Comparison of ENCODE assay signal across 15 mouse cellular contexts in genomic region chr11:120209462-120209861, GRCm38 (mm10). TPM values are rescaled to one million over a fixed set of nuclear protein-coding genes. Genes with fewer than 3 reads are reported as not detected.
A peak's percentile ranks its signal among the peaks of the same experiment; 100 is the strongest.
DNase-seq lines count a peak whose midpoint lies in the region; ATAC-seq and TF ChIP-seq lines count a peak whose summit lies in the region.
"Had no signal": no experiment of that assay in that cellular context is flagged by ENCODE, and none has a peak within 500 bp of the region (broad histone marks: within the 10 kb centered on the region; RNA-seq: fewer than 3 reads in every experiment).

No protein-coding gene starts in this region.

- no peak for TF ChIP-seq EP300 in stomach, postnatal 0 days (optimal IDR thresholded peaks at IDR 0.05)

- no peak overlapping the region for H3K4me3 ChIP-seq in kidney, embryonic 14.5 days (ENCODE audit: low read length)
- H3K4me3 ChIP-seq in stomach, embryonic 15.5 days (replicated peaks): no peak overlapping the region
- no peak overlapping the region for H3K4me3 ChIP-seq in stomach, postnatal 0 days (ENCODE audit: low read depth, low read length)
- H3K4me3 ChIP-seq: heart, embryonic 13.5 days; hindbrain, embryonic 13.5 days; liver, embryonic 13.5 days; neural tube, embryonic 12.5 days had no signal

- H3K36me3 ChIP-seq in kidney, embryonic 14.5 days (ENCODE audit: control insufficient read depth, insufficient read depth, low read length): no peaks in the 10 kb centered on the region
- no peaks in the 10 kb centered on the region for H3K36me3 ChIP-seq in stomach, embryonic 15.5 days
- H3K36me3 ChIP-seq in stomach, postnatal 0 days (ENCODE audit: control insufficient read depth, insufficient read depth, low read length): no peaks in the 10 kb centered on the region
- H3K36me3 ChIP-seq: hindbrain, embryonic 13.5 days; liver, embryonic 13.5 days; neural tube, embryonic 12.5 days had no signal

- 53% methylated on average over 8 of the region's 8 CpGs for WGBS in kidney, embryonic 14.5 days
- WGBS in stomach, embryonic 15.5 days: 51% methylated on average over 8 of the region's 8 CpGs
- WGBS in stomach, postnatal 0 days: 58% methylated on average over 8 of the region's 8 CpGs

- H3K27me3 ChIP-seq in kidney, embryonic 14.5 days (ENCODE audit: control insufficient read depth, insufficient read depth, low read length): no peaks in the 10 kb centered on the region
- no peaks in the 10 kb centered on the region for H3K27me3 ChIP-seq in stomach, embryonic 15.5 days (replicated peaks)
- H3K27me3 ChIP-seq in stomach, postnatal 0 days (ENCODE audit: control insufficient read depth, insufficient read depth, low read length): no peaks in the 10 kb centered on the region
- H3K27me3 ChIP-seq: heart, embryonic 13.5 days; hindbrain, embryonic 13.5 days; neural tube, embryonic 12.5 days had no signal

- H3K4me1 ChIP-seq in kidney, embryonic 14.5 days (ENCODE audit: control insufficient read depth, insufficient read depth, low read length): peaks cover 29% of the 10 kb centered on the region; the same call in 1 of the 2 replicates
- H3K4me1 ChIP-seq in stomach, embryonic 15.5 days: peaks cover 26% of the 10 kb centered on the region
- H3K4me1 ChIP-seq in stomach, postnatal 0 days (replicated peaks; ENCODE audit: control insufficient read depth, insufficient read depth): no peaks in the 10 kb centered on the region; the same call in 1 of the 2 replicates
- H3K4me1 ChIP-seq: neural tube, embryonic 12.5 days had no signal

- no peak; the same call in 1 of the 2 replicates for ATAC-seq in kidney, embryonic 14.5 days (ENCODE audit: low FRiP score, low TSS enrichment)
- no peak for ATAC-seq in stomach, embryonic 15.5 days (ENCODE audit: insufficient read depth, low FRiP score, low read depth)
- no peak for ATAC-seq in stomach, postnatal 0 days (ENCODE audit: low FRiP score, low TSS enrichment)
- peak; percentile 88 for ATAC-seq in granulocyte monocyte progenitor cell, adult 5-6 weeks (replicated peaks; ENCODE audit: poor library complexity, severe bottlenecking)
- ATAC-seq: forebrain, embryonic 14.5 days had no signal

- no peak overlapping the region for H3K4me2 ChIP-seq in kidney, embryonic 14.5 days (replicated peaks; ENCODE audit: low read depth, low read length)
- no peak overlapping the region for H3K4me2 ChIP-seq in stomach, embryonic 15.5 days
- H3K4me2 ChIP-seq in stomach, postnatal 0 days (replicated peaks; ENCODE audit: low read depth): no peak overlapping the region
- H3K4me2 ChIP-seq: heart, embryonic 13.5 days; hindbrain, embryonic 13.5 days; liver, embryonic 13.5 days; neural tube, embryonic 12.5 days had no signal

- no peak for TF ChIP-seq CTCF in stomach, postnatal 0 days (IDR thresholded peaks at IDR 0.05; ENCODE audit: low read depth)

- no peaks in the 10 kb centered on the region for H3K9me3 ChIP-seq in kidney, embryonic 14.5 days (ENCODE audit: control insufficient read depth, low read length)
- H3K9me3 ChIP-seq in stomach, embryonic 15.5 days: 0 out of 2 replicates have a peak, but pooled peaks cover 5% of the 10 kb centered on the region
- H3K9me3 ChIP-seq in stomach, postnatal 0 days (ENCODE audit: control insufficient read depth, low read length): no peaks in the 10 kb centered on the region
- H3K9me3 ChIP-seq: liver, embryonic 13.5 days; neural tube, embryonic 12.5 days had no signal

- H3K27ac ChIP-seq in kidney, embryonic 14.5 days (ENCODE audit: low read depth, low read length): peak overlapping the region; percentile 65; the same call in 1 of the 2 replicates
- H3K27ac ChIP-seq in stomach, embryonic 15.5 days: peak overlapping the region; percentile 21; the same call in 1 of the 2 replicates
- H3K27ac ChIP-seq in stomach, postnatal 0 days (replicated peaks): no peak overlapping the region
- H3K27ac ChIP-seq: heart, embryonic 13.5 days; hindbrain, embryonic 13.5 days; liver, embryonic 13.5 days; neural tube, embryonic 12.5 days had no signal

- H3K9ac ChIP-seq in kidney, embryonic 14.5 days (ENCODE audit: low read depth, low read length): no peak overlapping the region
- no peak overlapping the region for H3K9ac ChIP-seq in stomach, embryonic 15.5 days
- no peak overlapping the region for H3K9ac ChIP-seq in stomach, postnatal 0 days (ENCODE audit: low read length)
- H3K9ac ChIP-seq: heart, embryonic 13.5 days; hindbrain, embryonic 13.5 days; liver, embryonic 13.5 days; neural tube, embryonic 12.5 days had no signal

- DNase-seq in kidney, adult 11 months: no peak
- DNase-seq in stomach, postnatal 0 days (ENCODE audit: low spot score): no peak
- no peak for DNase-seq in embryo, embryonic 10 days (ENCODE audit: low spot score)
- no peak for DNase-seq in cerebellum, postnatal 14 days
- DNase-seq in cerebellum, adult 11 months: no peak
- DNase-seq: gastrocnemius, postnatal 25 days; liver, embryonic 13.5 days; right cerebral cortex, postnatal 25 days had no signal

RNA-seq across cellular contexts. Expression of gene Bahcc1, which starts 23.3 kb away (rescaled TPM):
- polyA plus RNA-seq in kidney, embryonic 14.5 days (2014; fragmentation: Nextera tagmentation; extraction: Ambion mirVana): 20.3 and 27.2 TPM in 2 replicates
- 7.2 and 7.9 TPM in 2 replicates for polyA plus RNA-seq in stomach, embryonic 15.5 days (2015; fragmentation: Nextera tagmentation; extraction: Ambion mirVana)
- 2.7 and 2.9 TPM in 2 replicates for polyA plus RNA-seq in stomach, postnatal 0 days (2015; fragmentation: Nextera tagmentation; extraction: Ambion mirVana)
- 22.5 and 22.9 TPM in 2 replicates for total RNA-seq in granulocyte monocyte progenitor cell, adult 5-6 weeks (2014; fragmentation: Nextera tagmentation)
- total RNA-seq in granulocyte monocyte progenitor cell, adult 5-6 weeks (2017): 4.7 and 5.9 TPM in 2 replicates

RNA-seq across cellular contexts. Expression of gene Slc38a10, which starts 58.3 kb away (rescaled TPM):
- polyA plus RNA-seq in kidney, embryonic 14.5 days (2014; fragmentation: Nextera tagmentation; extraction: Ambion mirVana): 81.2 and 89.0 TPM in 2 replicates
- 87.2 and 93.5 TPM in 2 replicates for polyA plus RNA-seq in stomach, embryonic 15.5 days (2015; fragmentation: Nextera tagmentation; extraction: Ambion mirVana)
- 40.5 and 42.3 TPM in 2 replicates for polyA plus RNA-seq in stomach, postnatal 0 days (2015; fragmentation: Nextera tagmentation; extraction: Ambion mirVana)
- 58.8 and 62.4 TPM in 2 replicates for total RNA-seq in granulocyte monocyte progenitor cell, adult 5-6 weeks (2014; fragmentation: Nextera tagmentation)
- 43.5 and 51.5 TPM in 2 replicates for total RNA-seq in granulocyte monocyte progenitor cell, adult 5-6 weeks (2017)
